8 mouse cellular contexts compared by ENCODE assay signal in the genomic region with DNA sequence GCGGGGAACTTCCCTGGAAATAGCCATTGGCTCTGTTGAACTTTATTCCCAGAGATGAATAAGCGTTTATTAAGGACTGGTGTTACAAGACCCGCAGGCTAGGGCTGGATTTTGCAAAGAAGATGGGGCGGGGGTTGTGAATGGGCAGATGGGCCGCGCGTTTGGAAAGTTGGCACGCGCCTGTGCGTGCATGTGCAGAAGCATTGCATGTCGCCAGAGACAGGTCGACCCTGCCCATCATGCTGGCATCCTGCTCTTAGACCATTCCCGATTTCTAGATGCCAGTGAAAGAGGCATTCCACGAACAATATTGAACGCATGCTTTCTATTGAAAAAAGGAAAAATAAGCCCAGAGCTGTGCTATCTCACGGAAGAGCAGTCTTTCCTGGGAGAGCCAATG.
DNase-seq lines count a peak whose midpoint lies in the region; ATAC-seq and TF ChIP-seq lines count a peak whose summit lies in the region.

No protein-coding gene starts in this region.

- no peak for DNase-seq in heart, postnatal 0 days (ENCODE audit: low spot score)
- DNase-seq in heart, adult 8-10 months (ENCODE audit: low spot score), result no peak
- peak; percentile 85 to 89 for DNase-seq in cerebellum, postnatal 10 days
- DNase-seq in hindbrain, embryonic 14.5 days (ENCODE audit: low spot score), result peak; percentile 50
- DNase-seq in adrenal gland, postnatal 25 days, result no peak
- no peak for DNase-seq in gastrocnemius, postnatal 14 days
- DNase-seq in urinary bladder, postnatal 36 days (ENCODE audit: low spot score in 2 of 2), result no peak

- TF ChIP-seq EP300 in heart, postnatal 0 days (IDR thresholded peaks at IDR 0.05; ENCODE audit: low read depth), result no peak

- no peak for TF ChIP-seq CTCF in heart, postnatal 0 days (IDR thresholded peaks at IDR 0.05; ENCODE audit: low read depth)

- H3K4me3 ChIP-seq in heart, postnatal 0 days (ENCODE audit: low read depth, low read length), result 0 out of 2 replicates have a peak overlapping the region, but pooled peaks have one; percentile 13
- H3K4me3 ChIP-seq in hindbrain, embryonic 14.5 days (replicated peaks; ENCODE audit: low read length), result peak overlapping the region; percentile 45
- H3K4me3 ChIP-seq in midbrain, embryonic 12.5 days, result peak overlapping the region; percentile 48

- H3K9me3 ChIP-seq in heart, postnatal 0 days (replicated peaks; ENCODE audit: control insufficient read depth, low read length), result no peaks in the 10 kb centered on the region
- H3K9me3 ChIP-seq in hindbrain, embryonic 14.5 days (ENCODE audit: control insufficient read depth, low read length), result no peaks in the 10 kb centered on the region
- no peaks in the 10 kb centered on the region for H3K9me3 ChIP-seq in midbrain, embryonic 12.5 days

- ATAC-seq in heart, postnatal 0 days (ENCODE audit: insufficient read depth, low read depth), result no peak
- ATAC-seq in hindbrain, embryonic 14.5 days (ENCODE audit: low FRiP score), result no peak; the same call in 1 of the 2 replicates
- peak; percentile 31; the same call in 1 of the 2 replicates for ATAC-seq in midbrain, embryonic 12.5 days (ENCODE audit: low FRiP score, low read depth)

- WGBS in heart, postnatal 0 days, result 26% methylated on average over 16 of the region's 16 CpGs
- WGBS in hindbrain, embryonic 14.5 days, result 20% methylated on average over 16 of the region's 16 CpGs
- 27% methylated on average over 16 of the region's 16 CpGs for WGBS in midbrain, embryonic 12.5 days

- H3K4me1 ChIP-seq in heart, postnatal 0 days (ENCODE audit: control insufficient read depth, insufficient read depth), result no peaks in the 10 kb centered on the region
- peaks cover 8% of the 10 kb centered on the region for H3K4me1 ChIP-seq in hindbrain, embryonic 14.5 days (replicated peaks; ENCODE audit: control insufficient read depth, insufficient read depth, low read length)
- H3K4me1 ChIP-seq in midbrain, embryonic 12.5 days, result peaks cover 9% of the 10 kb centered on the region

- peaks cover 26% of the 10 kb centered on the region for H3K27me3 ChIP-seq in heart, postnatal 0 days (ENCODE audit: control insufficient read depth, insufficient read depth, low read length)
- peaks cover 4% of the 10 kb centered on the region; the same call in 1 of the 2 replicates for H3K27me3 ChIP-seq in hindbrain, embryonic 14.5 days (ENCODE audit: control insufficient read depth, insufficient read depth, low read length)
- peaks cover 42% of the 10 kb centered on the region for H3K27me3 ChIP-seq in midbrain, embryonic 12.5 days

- no peak overlapping the region for H3K4me2 ChIP-seq in heart, postnatal 0 days (ENCODE audit: low read depth, low read length)
- peak overlapping the region; percentile 84 for H3K4me2 ChIP-seq in hindbrain, embryonic 14.5 days (replicated peaks)
- peak overlapping the region; percentile 82 for H3K4me2 ChIP-seq in midbrain, embryonic 12.5 days (replicated peaks)

- no peak overlapping the region for H3K27ac ChIP-seq in heart, postnatal 0 days (ENCODE audit: low read depth)
- peak overlapping the region; percentile 87 for H3K27ac ChIP-seq in hindbrain, embryonic 14.5 days
- H3K27ac ChIP-seq in midbrain, embryonic 12.5 days (replicated peaks), result 0 out of 2 replicates have a peak overlapping the region, but pooled peaks have one; percentile 58

- no peak overlapping the region for H3K9ac ChIP-seq in heart, postnatal 0 days (replicated peaks; ENCODE audit: low read depth, low read length)
- peak overlapping the region; percentile 65 for H3K9ac ChIP-seq in hindbrain, embryonic 14.5 days
- peak overlapping the region; percentile 60 for H3K9ac ChIP-seq in midbrain, embryonic 12.5 days (replicated peaks)

- intact Hi-C loops in gastrocnemius, postnatal 14 days (cut with DNase I; ENCODE audit: low total_unique reads), result no loop called here

- no peaks in the 10 kb centered on the region for H3K36me3 ChIP-seq in heart, postnatal 0 days (replicated peaks; ENCODE audit: control insufficient read depth, insufficient read depth, low read length)
- no peaks in the 10 kb centered on the region for H3K36me3 ChIP-seq in hindbrain, embryonic 14.5 days (replicated peaks; ENCODE audit: control insufficient read depth, insufficient read depth)
- H3K36me3 ChIP-seq in midbrain, embryonic 12.5 days, result no peaks in the 10 kb centered on the region

Comparison
In these comparisons a context has a peak if more than half of its experiments do, and no peak if none do; other contexts are left out.
1. DNase-seq: peak in cerebellum, postnatal 10 days (2 of 2) and hindbrain, embryonic 14.5 days (single experiment); none in heart, postnatal 0 days (single experiment), heart, adult 8-10 months (single experiment), adrenal gland, postnatal 25 days (single experiment), gastrocnemius, postnatal 14 days (single experiment) and urinary bladder, postnatal 36 days (0 of 2).
2. Peak in every context shown above with its lines, with median percentiles within 50 percentile points of each other: H3K4me3 ChIP-seq.